Mouse (Mus musculus): ENCODE data around the gene M6pr. TPM values are rescaled to one million over a fixed set of nuclear protein-coding genes. Genes with fewer than 3 reads are reported as not detected.

Gene M6pr
- polyA plus RNA-seq (2016; fragmentation: Nextera tagmentation; extraction: Ambion mirVana): 72.2 and 72.6 TPM in 2 replicates

DNA sequence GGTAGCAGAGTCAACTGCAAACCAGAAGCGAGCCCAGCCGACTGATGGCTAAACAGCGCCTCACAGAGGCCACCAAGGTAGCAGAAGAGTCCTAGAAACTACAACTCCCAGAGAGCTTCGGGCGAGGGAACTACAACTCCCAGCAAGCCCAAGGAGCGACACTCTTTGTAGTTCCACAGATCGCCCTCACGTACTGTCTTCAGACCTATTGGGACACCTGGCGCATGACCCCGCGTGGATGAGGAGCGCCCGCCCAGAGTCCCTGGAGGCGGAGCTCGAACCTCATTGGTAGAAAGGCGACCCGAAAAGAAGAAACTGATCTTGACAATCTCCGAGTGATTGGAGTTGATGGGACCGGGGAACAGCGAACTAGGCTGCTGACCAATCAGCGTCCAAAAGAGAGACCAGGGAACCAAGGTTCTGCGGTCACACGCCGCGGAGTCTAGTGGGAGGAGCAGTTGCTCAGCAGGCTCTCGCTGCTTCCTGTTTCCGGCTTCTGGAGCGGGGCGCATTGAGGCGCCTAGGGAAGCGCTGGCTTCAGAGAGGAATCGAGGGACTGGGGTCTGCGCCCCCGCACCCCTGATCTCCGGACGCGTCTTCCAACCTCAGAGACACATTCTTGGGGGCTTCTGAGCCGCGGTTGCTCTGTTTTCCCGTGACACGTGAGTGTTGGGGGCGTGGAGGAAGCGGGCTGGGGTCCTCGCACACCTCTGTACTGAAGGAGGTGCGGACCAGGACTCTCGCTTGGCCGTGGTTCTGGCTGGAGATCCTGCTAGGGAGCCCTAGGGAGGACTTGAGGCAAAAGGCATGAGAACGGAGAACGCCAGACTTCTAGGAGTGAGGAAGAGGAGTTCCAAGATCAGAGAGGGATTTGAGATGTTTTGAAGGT is at the start of gene M6pr:
Gene M6pr (plus strand): TSS at position 216 of the 889 bp plus-strand sequence.
- ATAC-seq (ENCODE audit: low FRiP score, low read depth): peak; percentile 99
- Histone ChIP-seq H3K4me3 (peak within 1 kb of the TSS; percentile 73), H3K27ac (replicated peaks) (peak within 1 kb of the TSS; percentile 69), H3K9ac (replicated peaks) (peak within 1 kb of the TSS; percentile 88), H3K4me1 (peaks cover 17% of the 10 kb centered on the region), H3K36me3 (peaks cover 12% of the 10 kb centered on the region), H3K4me2 (replicated peaks) (peak within 1 kb of the TSS; percentile 82), H3K9me3 (no peaks in the 10 kb centered on the region), H3K27me3 (no peaks in the 10 kb centered on the region)
- WGBS: under 1% methylated on average over 49 of the region's 49 CpGs

DNA sequence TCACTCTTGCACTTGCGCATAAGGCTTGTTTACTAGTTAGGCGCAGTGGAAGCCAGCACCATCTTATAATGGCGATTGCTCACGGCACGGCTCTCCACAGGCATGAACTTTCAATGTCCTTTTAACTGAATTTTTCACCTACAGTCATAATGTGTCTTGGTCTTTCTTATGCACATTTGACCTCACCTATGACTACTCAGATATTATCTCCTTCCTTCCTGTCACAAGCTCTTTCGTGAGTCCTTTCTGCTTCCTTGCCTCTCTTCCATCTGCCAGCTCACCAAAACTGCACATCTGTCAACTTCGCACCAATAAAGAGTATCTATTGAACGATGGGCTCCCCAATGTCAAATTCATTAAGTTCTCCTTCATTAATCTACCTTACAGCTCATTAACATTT is 46.0 kb upstream of the M6pr start:
- Histone ChIP-seq H3K27me3 (no peaks in the 10 kb centered on the region), H3K4me1 (no peaks in the 10 kb centered on the region), H3K9ac (replicated peaks) (no peak overlapping the region), H3K36me3 (no peaks in the 10 kb centered on the region), H3K4me2 (replicated peaks) (no peak overlapping the region), H3K9me3 (no peaks in the 10 kb centered on the region), H3K27ac (replicated peaks) (no peak overlapping the region), H3K4me3 (no peak overlapping the region)
- ATAC-seq (ENCODE audit: low FRiP score, low read depth): no peak
- WGBS: 96% methylated on average over 8 of the region's 8 CpGs

DNA sequence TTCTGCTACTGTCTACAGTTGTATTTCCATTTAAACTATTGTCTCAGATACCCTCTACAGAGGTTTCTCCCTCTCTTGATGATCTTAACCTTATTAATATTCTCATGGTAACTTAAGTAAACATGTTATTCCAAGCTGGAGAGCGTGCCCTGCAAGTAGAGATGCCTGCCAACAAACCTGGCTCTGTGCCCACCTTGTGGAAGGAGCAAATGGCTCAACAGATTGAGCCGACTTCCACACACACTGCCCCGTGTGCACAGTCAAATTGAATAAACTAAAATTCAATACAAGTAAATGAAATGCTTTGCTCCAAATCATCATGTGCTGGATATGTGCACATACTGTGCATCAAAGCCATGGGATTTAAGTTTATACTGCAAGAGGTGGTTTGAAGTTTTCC is 40.0 kb upstream of the M6pr start:
- H3K9ac ChIP-seq (replicated peaks): no peak overlapping the region
- no peak overlapping the region for H3K4me2 ChIP-seq (replicated peaks)
- H3K4me1 ChIP-seq: no peaks in the 10 kb centered on the region
- H3K9me3 ChIP-seq: no peaks in the 10 kb centered on the region
- no peak overlapping the region for H3K4me3 ChIP-seq
- H3K27ac ChIP-seq (replicated peaks): no peak overlapping the region
- WGBS: 70% methylated on average over 3 of the region's 3 CpGs
- H3K27me3 ChIP-seq: no peaks in the 10 kb centered on the region
- no peak for ATAC-seq (ENCODE audit: low FRiP score, low read depth)
- no peaks in the 10 kb centered on the region for H3K36me3 ChIP-seq

DNA sequence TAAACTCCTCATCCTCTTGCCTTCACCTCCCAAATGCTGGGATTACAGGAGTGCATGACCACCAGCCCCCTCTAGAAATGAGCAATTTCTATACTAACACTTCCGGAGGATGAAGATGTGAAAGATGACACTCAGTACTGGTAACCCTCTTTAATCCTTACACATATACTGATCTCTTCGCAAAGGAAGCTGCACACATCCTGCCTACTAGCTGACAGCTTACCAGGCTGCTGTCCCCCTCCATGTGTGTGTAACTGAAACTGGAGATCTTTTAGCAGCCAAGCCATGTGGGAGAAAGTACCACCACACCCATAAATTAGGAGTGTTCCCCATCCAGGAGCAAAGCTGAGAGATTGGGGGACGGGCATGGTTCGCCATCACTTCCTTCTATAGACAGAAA is 39.4 kb upstream of the M6pr start:
- no peak for ATAC-seq (ENCODE audit: low FRiP score, low read depth)
- Histone ChIP-seq H3K9me3 (no peaks in the 10 kb centered on the region), H3K27ac (replicated peaks) (no peak overlapping the region), H3K4me2 (replicated peaks) (no peak overlapping the region), H3K4me1 (no peaks in the 10 kb centered on the region), H3K4me3 (no peak overlapping the region), H3K36me3 (no peaks in the 10 kb centered on the region), H3K27me3 (no peaks in the 10 kb centered on the region), H3K9ac (replicated peaks) (no peak overlapping the region)
- WGBS: 90% methylated on average over 4 of the region's 4 CpGs

DNA sequence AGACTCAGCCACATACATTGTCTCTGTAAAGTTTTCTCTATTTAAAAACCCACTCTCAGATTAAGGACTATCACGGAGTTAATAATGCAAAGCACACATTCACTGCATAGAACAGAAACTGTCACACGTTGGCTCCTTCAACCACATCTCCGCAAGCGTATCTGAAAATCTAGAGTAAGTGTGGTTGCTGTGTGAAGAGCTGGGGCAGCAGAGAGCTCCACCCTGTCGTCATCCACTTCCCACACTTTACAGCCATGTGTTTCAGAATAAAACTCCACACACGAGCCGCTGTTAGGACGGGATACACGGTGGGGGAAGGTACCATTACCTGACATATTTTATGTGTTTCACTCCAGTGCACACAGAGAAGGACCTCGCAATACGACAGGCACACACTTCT is 38.4 kb upstream of the M6pr start:
- Histone ChIP-seq H3K27ac (replicated peaks) (no peak overlapping the region), H3K4me1 (no peaks in the 10 kb centered on the region), H3K4me2 (replicated peaks) (no peak overlapping the region), H3K9me3 (no peaks in the 10 kb centered on the region), H3K4me3 (no peak overlapping the region), H3K36me3 (no peaks in the 10 kb centered on the region), H3K9ac (replicated peaks) (no peak overlapping the region), H3K27me3 (no peaks in the 10 kb centered on the region)
- 87% methylated on average over 11 of the region's 11 CpGs for WGBS
- ATAC-seq (ENCODE audit: low FRiP score, low read depth): no peak

DNA sequence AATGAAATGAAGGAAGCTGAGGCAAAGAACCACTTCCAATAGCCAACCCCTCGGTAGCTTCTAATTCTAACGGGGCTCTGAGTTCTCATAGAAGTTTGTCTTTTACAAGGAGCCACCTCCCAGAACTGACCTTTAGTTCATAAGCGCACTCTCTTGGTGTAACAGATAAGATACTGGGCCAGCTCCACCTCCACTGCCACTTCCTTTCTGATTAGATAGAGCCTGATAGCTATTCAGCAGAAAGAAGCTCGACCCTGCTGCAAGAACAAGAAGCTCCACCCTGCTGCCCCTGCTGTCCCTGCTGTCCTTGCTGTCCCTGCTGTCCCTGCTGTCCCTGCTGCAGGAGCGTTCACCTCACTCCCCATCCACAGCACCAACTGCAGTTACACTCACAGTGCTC is 34.0 kb upstream of the M6pr start:
- Histone ChIP-seq H3K36me3 (no peaks in the 10 kb centered on the region), H3K4me3 (no peak overlapping the region), H3K9me3 (no peaks in the 10 kb centered on the region), H3K4me1 (no peaks in the 10 kb centered on the region), H3K4me2 (replicated peaks) (no peak overlapping the region), H3K27me3 (no peaks in the 10 kb centered on the region), H3K9ac (replicated peaks) (no peak overlapping the region), H3K27ac (replicated peaks) (no peak overlapping the region)
- WGBS: 68% methylated on average over 5 of the region's 5 CpGs
- ATAC-seq (ENCODE audit: low FRiP score, low read depth): no peak

DNA sequence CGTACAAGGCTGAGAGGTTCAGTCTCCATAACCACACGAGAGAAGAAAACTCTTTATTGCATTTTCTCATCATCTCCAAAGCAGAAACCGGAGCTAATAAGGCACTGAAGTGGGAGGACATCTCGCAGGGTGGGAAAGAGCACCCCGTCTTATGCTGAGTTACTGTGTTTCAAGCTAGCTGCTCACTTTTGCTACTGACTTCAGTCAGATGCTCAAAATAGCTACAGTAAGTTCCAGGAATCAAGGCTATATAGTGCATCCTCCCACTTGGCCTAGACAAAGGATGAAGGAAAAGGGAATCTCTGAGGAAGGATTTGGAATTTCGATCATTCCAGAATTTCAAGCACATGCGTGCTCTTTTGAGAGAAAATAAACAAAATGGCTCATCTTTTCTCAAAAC is 32.0 kb upstream of the M6pr start:
- no peaks in the 10 kb centered on the region for H3K36me3 ChIP-seq
- H3K4me3 ChIP-seq: no peak overlapping the region
- H3K27me3 ChIP-seq: no peaks in the 10 kb centered on the region
- WGBS: 92% methylated on average over 7 of the region's 7 CpGs
- ATAC-seq (ENCODE audit: low FRiP score, low read depth): no peak
- no peaks in the 10 kb centered on the region for H3K4me1 ChIP-seq
- no peak overlapping the region for H3K9ac ChIP-seq (replicated peaks)
- H3K4me2 ChIP-seq (replicated peaks): no peak overlapping the region
- H3K27ac ChIP-seq (replicated peaks): no peak overlapping the region
- H3K9me3 ChIP-seq: no peaks in the 10 kb centered on the region

DNA sequence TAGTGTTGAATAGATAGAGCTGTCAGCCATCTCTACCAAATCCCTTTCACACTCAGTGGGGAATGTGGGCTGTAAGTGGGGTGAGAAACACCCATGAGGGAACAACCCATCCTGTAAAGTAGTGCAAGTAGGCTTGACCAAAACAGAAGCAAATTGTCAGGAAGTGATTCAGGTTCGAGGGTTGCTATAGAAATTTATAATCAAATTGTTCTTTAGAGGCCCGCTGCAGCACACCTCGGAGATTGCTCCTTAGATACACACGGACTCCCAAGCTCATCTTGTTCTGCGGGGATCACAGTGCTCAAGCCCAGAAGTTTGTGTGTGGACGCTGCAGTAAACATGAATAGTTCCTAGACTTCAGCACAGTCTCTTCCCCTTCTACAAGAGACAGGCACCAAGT is 25.7 kb upstream of the M6pr start, which contains the start of gene Klrg1:
Gene Klrg1 (minus strand): TSS at position 101 of the 400 bp plus-strand sequence.
- H3K9ac ChIP-seq (replicated peaks): no peak within 1 kb of the TSS
- H3K4me3 ChIP-seq: no peak within 1 kb of the TSS
- no peaks in the 10 kb centered on the region for H3K27me3 ChIP-seq
- no peak for ATAC-seq (ENCODE audit: low FRiP score, low read depth)
- H3K4me1 ChIP-seq: no peaks in the 10 kb centered on the region
- H3K4me2 ChIP-seq (replicated peaks): no peak within 1 kb of the TSS
- H3K27ac ChIP-seq (replicated peaks): no peak within 1 kb of the TSS
- 88% methylated on average over 6 of the region's 6 CpGs for WGBS
- no peaks in the 10 kb centered on the region for H3K9me3 ChIP-seq
- H3K36me3 ChIP-seq: no peaks in the 10 kb centered on the region

DNA sequence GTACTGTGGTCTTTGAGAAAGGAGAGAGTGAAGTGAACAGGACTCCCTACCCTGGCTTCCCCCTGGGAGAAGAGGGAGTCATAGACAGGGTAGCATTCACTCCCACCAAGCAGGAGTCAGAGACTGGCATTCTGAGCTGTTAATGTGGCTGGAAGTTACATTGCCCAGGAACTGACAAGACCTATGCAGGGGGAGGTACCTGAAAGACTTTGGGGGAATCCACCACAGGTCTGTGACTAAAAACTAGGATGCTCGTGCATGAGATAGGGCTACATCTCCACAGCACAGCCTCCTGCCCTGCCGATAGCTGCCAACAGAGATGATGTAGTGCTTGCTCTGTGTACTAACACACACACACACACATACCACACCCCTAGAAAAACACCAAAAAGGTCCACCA is 25.1 kb upstream of the M6pr start:
- Histone ChIP-seq H3K27me3 (no peaks in the 10 kb centered on the region), H3K4me2 (replicated peaks) (no peak overlapping the region), H3K4me3 (no peak overlapping the region), H3K9ac (replicated peaks) (no peak overlapping the region), H3K27ac (replicated peaks) (no peak overlapping the region), H3K4me1 (no peaks in the 10 kb centered on the region), H3K36me3 (no peaks in the 10 kb centered on the region), H3K9me3 (no peaks in the 10 kb centered on the region)
- no peak for ATAC-seq (ENCODE audit: low FRiP score, low read depth)
- 95% methylated on average over 2 of the region's 2 CpGs for WGBS

DNA sequence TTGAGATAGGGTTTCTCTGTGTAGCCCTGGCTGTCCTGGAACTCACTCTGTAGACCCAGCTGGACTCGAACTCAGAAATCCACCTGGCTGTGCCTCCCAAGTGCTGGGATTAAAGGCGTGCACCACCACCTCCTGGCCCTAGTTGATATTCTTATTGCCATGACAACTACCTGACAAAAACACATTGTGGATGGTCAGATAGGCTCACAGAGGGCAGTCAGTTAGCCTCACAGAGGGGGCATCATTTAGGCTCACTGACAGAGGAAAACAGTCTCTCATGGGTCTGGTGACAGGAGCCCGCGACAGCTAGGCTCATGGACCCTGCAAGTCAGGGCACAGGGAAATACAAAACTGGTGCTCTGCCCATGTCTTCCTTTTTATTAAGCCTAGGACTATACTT is 24.2 kb upstream of the M6pr start:
- no peak overlapping the region for H3K27ac ChIP-seq (replicated peaks)
- H3K4me2 ChIP-seq (replicated peaks): no peak overlapping the region
- H3K9ac ChIP-seq (replicated peaks): no peak overlapping the region
- no peaks in the 10 kb centered on the region for H3K9me3 ChIP-seq
- H3K27me3 ChIP-seq: no peaks in the 10 kb centered on the region
- WGBS: 84% methylated on average over 4 of the region's 4 CpGs
- no peak overlapping the region for H3K4me3 ChIP-seq
- ATAC-seq (ENCODE audit: low FRiP score, low read depth): no peak
- no peaks in the 10 kb centered on the region for H3K4me1 ChIP-seq
- no peaks in the 10 kb centered on the region for H3K36me3 ChIP-seq

DNA sequence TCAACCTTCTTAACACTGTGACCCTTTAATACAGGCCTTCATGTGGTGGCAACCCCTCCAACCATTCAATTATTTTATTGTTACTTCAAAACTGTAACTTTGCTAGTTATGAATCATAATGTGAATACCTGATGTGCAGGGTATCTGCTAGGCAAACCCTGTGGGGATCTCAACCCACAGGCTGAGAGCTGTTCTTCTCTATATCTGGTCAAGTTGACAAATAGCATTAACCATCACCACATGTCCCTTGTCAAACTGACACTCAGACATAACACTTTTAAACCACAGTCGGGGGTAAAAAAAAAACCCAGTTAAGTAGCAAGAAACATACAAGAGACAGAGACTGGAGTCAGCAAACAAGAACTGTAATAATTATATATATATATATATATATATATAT is 23.7 kb upstream of the M6pr start:
- Histone ChIP-seq H3K9me3 (no peaks in the 10 kb centered on the region), H3K4me2 (replicated peaks) (no peak overlapping the region), H3K27me3 (no peaks in the 10 kb centered on the region), H3K9ac (replicated peaks) (no peak overlapping the region), H3K4me1 (no peaks in the 10 kb centered on the region), H3K4me3 (no peak overlapping the region), H3K27ac (replicated peaks) (no peak overlapping the region), H3K36me3 (no peaks in the 10 kb centered on the region)
- 90% methylated on average over 1 of the region's 1 CpGs for WGBS
- no peak for ATAC-seq (ENCODE audit: low FRiP score, low read depth)

DNA sequence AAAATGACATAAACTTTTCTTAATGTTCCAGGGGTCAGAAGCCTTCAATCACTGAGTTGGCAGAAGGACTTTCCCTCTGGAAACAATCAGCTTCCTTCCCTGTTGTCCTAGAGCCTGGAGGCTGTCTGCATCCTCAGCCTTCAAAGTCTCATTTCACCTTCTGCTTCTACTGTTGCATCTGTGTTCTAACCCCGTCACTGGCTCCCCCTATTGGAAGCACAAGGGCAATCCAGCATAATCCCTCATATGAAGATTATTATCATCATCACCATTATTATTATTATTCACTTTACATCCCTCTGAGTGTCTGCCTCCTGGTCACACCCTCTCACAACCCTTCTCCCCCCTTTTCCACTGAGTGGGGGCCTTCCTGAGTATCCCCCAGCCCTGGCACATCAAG is 20.3 kb upstream of the M6pr start:
- H3K9me3 ChIP-seq: no peaks in the 10 kb centered on the region
- no peak for ATAC-seq (ENCODE audit: low FRiP score, low read depth)
- no peak overlapping the region for H3K27ac ChIP-seq (replicated peaks)

DNA sequence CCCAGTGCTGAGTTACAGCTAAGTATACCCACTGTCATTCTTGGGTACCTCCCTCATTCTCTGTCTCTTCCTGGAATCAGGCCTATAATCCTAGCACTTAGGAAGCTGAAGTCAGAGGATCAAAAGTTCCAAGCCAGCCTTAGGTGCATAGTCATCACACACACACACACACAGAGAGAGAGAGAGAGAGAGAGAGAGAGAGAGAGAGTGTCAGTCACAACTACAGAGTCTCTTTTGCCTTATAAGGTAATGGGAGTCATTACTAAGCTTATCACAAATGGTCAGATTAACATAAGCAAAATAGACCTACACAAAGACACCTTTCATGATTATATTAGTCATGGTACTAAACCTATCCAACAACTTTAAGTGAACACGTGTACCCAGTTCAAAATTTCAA is 19.2 kb upstream of the M6pr start:
- no peak overlapping the region for H3K9ac ChIP-seq (replicated peaks)
- no peak overlapping the region for H3K4me2 ChIP-seq (replicated peaks)
- no peak overlapping the region for H3K27ac ChIP-seq (replicated peaks)
- H3K9me3 ChIP-seq: no peaks in the 10 kb centered on the region
- no peak for ATAC-seq (ENCODE audit: low FRiP score, low read depth)
- 65% methylated on average over 1 of the region's 1 CpGs for WGBS
- no peaks in the 10 kb centered on the region for H3K27me3 ChIP-seq
- no peak overlapping the region for H3K4me3 ChIP-seq
- no peaks in the 10 kb centered on the region for H3K36me3 ChIP-seq
- H3K4me1 ChIP-seq: no peaks in the 10 kb centered on the region

More for the DNA sequence above, 20.3 kb upstream of the M6pr start:
- H3K27me3 ChIP-seq: no peaks in the 10 kb centered on the region
- H3K4me1 ChIP-seq: no peaks in the 10 kb centered on the region
- no peak overlapping the region for H3K4me3 ChIP-seq
- H3K4me2 ChIP-seq (replicated peaks): no peak overlapping the region
- 21% methylated on average over 1 of the region's 1 CpGs for WGBS
- no peaks in the 10 kb centered on the region for H3K36me3 ChIP-seq
- H3K9ac ChIP-seq (replicated peaks): no peak overlapping the region

Measured in midbrain, embryonic 12.5 days (tissue).